Mouse (Mus musculus) inflammation-experienced regulatory T-cells, adult 6 months (primary cell): ENCODE measurements around the gene Golt1a. TPM values are rescaled to one million over a fixed set of nuclear protein-coding genes. Genes with fewer than 3 reads are reported as not detected.

ENCODE experiments used
- ATAC-seq: one replicate; pipeline ENCODE4 v1.8.0; 2017
- polyA plus RNA-seq, 3 experiments: library from polyadenylated mRNA; unstranded; fragments of 100-300 nt; shearing (Covaris generic); gene quantifications; one replicate each; pipeline ENCODE4 v1.2.1; 2017

Gene Golt1a
- polyA plus RNA-seq, 3 experiments from 2014 or later: not detected

- no peak for ATAC-seq
Measured at GRCm38 (mm10) chr1:133347693-133348520, 38.3 kb downstream of the Golt1a start.

- no peak for ATAC-seq
Measured at GRCm38 (mm10) chr1:133350210-133350609, 40.6 kb downstream of the Golt1a start, which contains the start of gene Ren1. TSS of gene Ren1 (plus strand) at chr1:133350510.

GRCm38 (mm10) chr1:133351762-133352161, 42.2 kb downstream of the Golt1a start:
- ATAC-seq: no peak

- ATAC-seq: no peak
Measured at GRCm38 (mm10) chr1:133353371-133353809, 43.8 kb downstream of the Golt1a start.

- ATAC-seq: no peak
Measured at GRCm38 (mm10) chr1:133355469-133355868, 45.9 kb downstream of the Golt1a start.

GRCm38 (mm10) chr1:133355912-133356311, 46.3 kb downstream of the Golt1a start:
- ATAC-seq: no peak

- no peak for ATAC-seq
Measured at GRCm38 (mm10) chr1:133356330-133356729, 46.7 kb downstream of the Golt1a start.

- no peak for ATAC-seq
Measured at GRCm38 (mm10) chr1:133361006-133361405, 51.4 kb downstream of the Golt1a start.

- ATAC-seq: no peak
Measured at GRCm38 (mm10) chr1:133362103-133362502, 52.5 kb downstream of the Golt1a start.

GRCm38 (mm10) chr1:133363276-133364021, 53.8 kb downstream of the Golt1a start, which contains the start of gene Etnk2:
TSS of gene Etnk2 (plus strand) at chr1:133363572.
- ATAC-seq: no peak

GRCm38 (mm10) chr1:133364022-133364630, 54.5 kb downstream of the Golt1a start:
- no peak for ATAC-seq

- no peak for ATAC-seq
Measured at GRCm38 (mm10) chr1:133364890-133365289, 55.3 kb downstream of the Golt1a start.

- ATAC-seq: no peak
Measured at GRCm38 (mm10) chr1:133366951-133367605, 57.5 kb downstream of the Golt1a start.

- ATAC-seq: no peak
Measured at GRCm38 (mm10) chr1:133367606-133368488, 58.2 kb downstream of the Golt1a start.

- ATAC-seq: no peak
Measured at GRCm38 (mm10) chr1:133368644-133369043, 59.0 kb downstream of the Golt1a start.

GRCm38 (mm10) chr1:133370352-133370751, 60.8 kb downstream of the Golt1a start:
- no peak for ATAC-seq

- no peak for ATAC-seq
Measured at GRCm38 (mm10) chr1:133371431-133371830, 61.8 kb downstream of the Golt1a start.

- no peak for ATAC-seq
Measured at GRCm38 (mm10) chr1:133372113-133372512, 62.5 kb downstream of the Golt1a start.
